Mouse (Mus musculus) liver, adult 2 months (tissue): ENCODE measurements around the gene Snai1.

ENCODE experiments used
- CTCF ChIP-seq: fragments of 200-500 bp; IDR thresholded peaks from 2 replicates; pipeline ENCODE4 v1.5.1; 2011; ENCODE audit warnings: low read depth, low read length, control low read depth
- POLR2A ChIP-seq: fragments of 200-500 bp; IDR thresholded peaks from 2 replicates; pipeline ENCODE4 v1.6.1; 2011; ENCODE audit warnings: low read length, control low read depth; ENCODE audit not compliant: insufficient read depth; ENCODE audit errors: extremely low read depth

DNA sequence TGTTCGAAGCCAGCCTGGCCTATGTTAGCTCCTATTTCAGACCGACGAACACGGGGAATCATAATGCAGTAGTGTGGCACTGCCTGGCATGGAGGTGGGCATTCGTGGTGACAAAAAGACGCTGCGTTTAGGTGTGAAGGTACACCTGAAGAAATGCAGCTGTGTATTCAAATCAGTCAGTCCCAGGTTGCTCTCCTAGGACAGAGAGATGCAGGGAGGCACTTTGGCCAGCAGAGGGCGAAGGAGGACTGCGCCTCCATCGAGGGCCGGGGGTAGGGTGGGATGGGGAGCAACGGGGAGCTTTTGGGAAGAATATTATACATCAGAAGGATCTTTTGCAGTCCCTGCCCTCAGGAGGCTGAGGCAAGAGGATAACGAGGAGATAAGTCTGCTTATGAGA, 5.9 kb upstream of the Snai1 start:
- TF ChIP-seq CTCF, result peak; percentile 90
- no peak for TF ChIP-seq POLR2A
